In genomic region chr7:27674522-27675221, GRCm38 (mm10) we compare ENCODE assay signal across 8 mouse cellular contexts. TPM values are rescaled to one million over a fixed set of nuclear protein-coding genes. Genes with fewer than 3 reads are reported as not detected.
DNase-seq lines count a peak whose midpoint lies in the region; ATAC-seq and TF ChIP-seq lines count a peak whose summit lies in the region.

Map3k10 (minus strand) TSS chr7:27674598.

- peak; percentile 63 to 71; a peak in 3 of 4 replicates for TF ChIP-seq POLR2A in MEL (IDR thresholded peaks at IDR 0.05; ENCODE audit: control insufficient read depth in 1 of 2, insufficient read depth in 1 of 2, low read depth in 1 of 2, low read length in 2 of 2, poor library complexity in 1 of 2)
- peak; percentile 49; the same call in 1 of the 2 replicates for TF ChIP-seq POLR2A in cerebellum, adult 2 months (IDR thresholded peaks at IDR 0.05; ENCODE audit: borderline replicate concordance, insufficient read depth, low read length)

- no peak for TF ChIP-seq CTCF in MEL (IDR thresholded peaks at IDR 0.05 in 2 of 3, conservative IDR thresholded peaks at IDR 0.05 in 1 of 3; ENCODE audit: control insufficient read depth in 1 of 3, insufficient read depth in 1 of 3, low read depth in 2 of 3, low read length in 3 of 3, poor library complexity in 1 of 3, severe bottlenecking in 1 of 3)
- TF ChIP-seq CTCF in cerebellum, adult 2 months (IDR thresholded peaks at IDR 0.05; ENCODE audit: borderline replicate concordance, insufficient read depth, low read depth, low read length) = no peak
- TF ChIP-seq CTCF in forebrain, postnatal 0 days (IDR thresholded peaks at IDR 0.05; ENCODE audit: low read depth) = no peak; the same call in 1 of the 2 replicates

- H3K4me1 ChIP-seq in MEL (ENCODE audit: control insufficient read depth in 1 of 2, insufficient read depth in 2 of 2, low read length in 2 of 2) = peaks cover 2 to 21% of the 10 kb centered on the region in 2 experiments; a peak in 3 of 4 replicates
- H3K4me1 ChIP-seq in cerebellum, adult 2 months (ENCODE audit: control insufficient read depth, insufficient read depth, low read length) = peaks cover 4% of the 10 kb centered on the region; the same call in 1 of the 2 replicates
- H3K4me1 ChIP-seq in forebrain, postnatal 0 days (ENCODE audit: insufficient read depth) = peaks cover 20% of the 10 kb centered on the region
- H3K4me1 ChIP-seq in lung, embryonic 15.5 days = peaks cover 22% of the 10 kb centered on the region

- TF ChIP-seq EP300 in MEL (IDR thresholded peaks at IDR 0.05; ENCODE audit: low read depth in 1 of 2, low read length in 2 of 2) = no peak

- peak; percentile 97 for ATAC-seq in forebrain, postnatal 0 days
- peak; percentile 97 for ATAC-seq in lung, embryonic 15.5 days (ENCODE audit: borderline replicate concordance, extremely low read depth, low FRiP score, low TSS enrichment)

- peak within 1 kb of the TSS; percentile 100 for H3K27ac ChIP-seq in MEL (ENCODE audit: control insufficient read depth, low read depth, low read length)
- H3K27ac ChIP-seq in cerebellum, adult 2 months (ENCODE audit: insufficient read depth, low read length) = peak within 1 kb of the TSS; percentile 84
- peak within 1 kb of the TSS; percentile 80 for H3K27ac ChIP-seq in forebrain, postnatal 0 days (ENCODE audit: low read depth, low read length)
- H3K27ac ChIP-seq in lung, embryonic 15.5 days = peak within 1 kb of the TSS; percentile 91

- peak; percentile 97 for DNase-seq in MEL (ENCODE audit: low read depth, low spot score)
- peak; percentile 96 to 98 for DNase-seq in cerebellum, adult 2 months
- peak; percentile 98 for DNase-seq in forebrain, postnatal 0 days
- peak; percentile 91 for DNase-seq in heart, postnatal 4 days
- DNase-seq in layer of hippocampus, adult 8-10 months (ENCODE audit: low spot score in 2 of 2) = peak; percentile 93 to 95
- peak; percentile 84 for DNase-seq in ovary, adult 18-20 months (ENCODE audit: low spot score)
- DNase-seq in thymus, postnatal 0 days (ENCODE audit: low spot score) = peak; percentile 95

- H3K9me3 ChIP-seq in MEL (replicated peaks; ENCODE audit: insufficient read depth, low read length) = no peaks in the 10 kb centered on the region
- no peaks in the 10 kb centered on the region for H3K9me3 ChIP-seq in forebrain, postnatal 0 days (ENCODE audit: low read length)
- H3K9me3 ChIP-seq in lung, embryonic 15.5 days = no peaks in the 10 kb centered on the region

- TF ChIP-seq RAD21 in MEL (IDR thresholded peaks at IDR 0.05; ENCODE audit: low read depth, low read length) = no peak

- WGBS in cerebellum, adult 2 months = under 1% methylated on average over 31 of the region's 31 CpGs
- 2% methylated on average over 31 of the region's 31 CpGs for WGBS in forebrain, postnatal 0 days
- WGBS in lung, embryonic 15.5 days = under 1% methylated on average over 31 of the region's 31 CpGs

- peak within 1 kb of the TSS; percentile 97 for H3K4me2 ChIP-seq in forebrain, postnatal 0 days (ENCODE audit: low read depth)
- H3K4me2 ChIP-seq in lung, embryonic 15.5 days = peak within 1 kb of the TSS; percentile 98

- peak within 1 kb of the TSS; percentile 71 to 99 for H3K4me3 ChIP-seq in MEL (ENCODE audit: control insufficient read depth in 1 of 2, insufficient read depth in 1 of 2, low read depth in 2 of 2, low read length in 2 of 2)
- peak within 1 kb of the TSS; percentile 66 for H3K4me3 ChIP-seq in cerebellum, adult 2 months (replicated peaks; ENCODE audit: insufficient read depth, low read depth, low read length)
- H3K4me3 ChIP-seq in forebrain, postnatal 0 days (ENCODE audit: low read depth, low read length) = peak within 1 kb of the TSS; percentile 90
- H3K4me3 ChIP-seq in lung, embryonic 15.5 days = peak within 1 kb of the TSS; percentile 96

- peak within 1 kb of the TSS; percentile 99 for H3K9ac ChIP-seq in MEL (ENCODE audit: control insufficient read depth, low read depth, low read length, poor library complexity, severe bottlenecking)
- H3K9ac ChIP-seq in forebrain, postnatal 0 days = peak within 1 kb of the TSS; percentile 88
- H3K9ac ChIP-seq in lung, embryonic 15.5 days = peak within 1 kb of the TSS; percentile 83

- H3K79me2 ChIP-seq in MEL (ENCODE audit: control insufficient read depth, insufficient read depth, low read length, poor library complexity) = peaks cover 10% of the 10 kb centered on the region

- H3K36me3 ChIP-seq in MEL (ENCODE audit: control insufficient read depth in 1 of 2, insufficient read depth in 2 of 2, low read length in 2 of 2) = peaks cover 0 to 13% of the 10 kb centered on the region in 2 experiments; a peak in 2 of 4 replicates
- peaks cover 10% of the 10 kb centered on the region for H3K36me3 ChIP-seq in forebrain, postnatal 0 days (ENCODE audit: insufficient read depth)
- peaks cover 5% of the 10 kb centered on the region; the same call in 1 of the 2 replicates for H3K36me3 ChIP-seq in lung, embryonic 15.5 days

- no peaks in the 10 kb centered on the region for H3K27me3 ChIP-seq in MEL (ENCODE audit: control insufficient read depth in 1 of 2, insufficient read depth in 2 of 2, low read length in 2 of 2)
- no peaks in the 10 kb centered on the region for H3K27me3 ChIP-seq in cerebellum, adult 2 months (ENCODE audit: control insufficient read depth, insufficient read depth, low read length)
- no peaks in the 10 kb centered on the region for H3K27me3 ChIP-seq in forebrain, postnatal 0 days (ENCODE audit: insufficient read depth, low read length)
- no peaks in the 10 kb centered on the region for H3K27me3 ChIP-seq in lung, embryonic 15.5 days

TF ChIP-seq in MEL, 35 proteins besides CTCF, POLR2A, EP300 and RAD21 (continues in another document):
- TF ChIP-seq GATA1 (IDR thresholded peaks at IDR 0.05; ENCODE audit: low read depth, low read length) (no peak), CHD2 (IDR thresholded peaks at IDR 0.05; ENCODE audit: low read length) (no peak; the same call in 1 of the 2 replicates), MYB (IDR thresholded peaks at IDR 0.05; ENCODE audit: low read depth, low read length) (no peak), USF1 (IDR thresholded peaks at IDR 0.05; ENCODE audit: low read depth, low read length) (0 out of 2 replicates have a peak, but pooled peaks have one; percentile 26), MAFK (IDR thresholded peaks at IDR 0.05; ENCODE audit: borderline replicate concordance, low read depth, low read length) (no peak), POLR2AphosphoS2 (IDR thresholded peaks at IDR 0.05; ENCODE audit: low read length) (0 out of 2 replicates have a peak, but pooled peaks have one; percentile 67), NRF1 (IDR thresholded peaks at IDR 0.05; ENCODE audit: insufficient read depth, low read depth, low read length, poor library complexity, severe bottlenecking) (peak; percentile 4; the same call in 1 of the 2 replicates), BHLHE40 (IDR thresholded peaks at IDR 0.05; ENCODE audit: borderline replicate concordance, low read depth, low read length) (0 out of 2 replicates have a peak, but pooled peaks have one; percentile 0), JUND (IDR thresholded peaks at IDR 0.05; ENCODE audit: low read depth, low read length) (no peak), ZMIZ1 (IDR thresholded peaks at IDR 0.05; ENCODE audit: low read depth, low read length) (0 out of 2 replicates have a peak, but pooled peaks have one; percentile 44), MXI1 (IDR thresholded peaks at IDR 0.05; ENCODE audit: low read depth, low read length) (peak; percentile 66; the same call in 1 of the 2 replicates), ZKSCAN1 (IDR thresholded peaks at IDR 0.05; ENCODE audit: low read depth, low read length) (0 out of 2 replicates have a peak, but pooled peaks have one; percentile 20), USF2 (IDR thresholded peaks at IDR 0.05; ENCODE audit: borderline replicate concordance in 1 of 2, insufficient read depth in 1 of 2, low read depth in 1 of 2, low read length in 2 of 2) (no peak), ETS1 (IDR thresholded peaks at IDR 0.05; ENCODE audit: low read depth, low read length) (no peak), TCF12 (IDR thresholded peaks at IDR 0.05; ENCODE audit: low read depth, low read length) (no peak; the same call in 1 of the 2 replicates), MYC (IDR thresholded peaks at IDR 0.05; ENCODE audit: low read depth, low read length) (peak; percentile 80), MAX (IDR thresholded peaks at IDR 0.05; ENCODE audit: low read length) (peak; percentile 80), E2F4 (IDR thresholded peaks at IDR 0.05; ENCODE audit: borderline replicate concordance, low read depth, low read length) (no peak), MEF2A (IDR thresholded peaks at IDR 0.05; ENCODE audit: extremely low read depth, insufficient replicate concordance, low read depth, low read length, poor library complexity, severe bottlenecking) (no peak), TBP (IDR thresholded peaks at IDR 0.05; ENCODE audit: low read depth, low read length) (peak; percentile 49; the same call in 1 of the 2 replicates), CHD1 (IDR thresholded peaks at IDR 0.05; ENCODE audit: low read depth, low read length) (peak; percentile 83), MAZ (IDR thresholded peaks at IDR 0.05; ENCODE audit: low read depth, low read length) (peak; percentile 94), ZC3H11A (IDR thresholded peaks at IDR 0.05; ENCODE audit: low read depth, low read length) (no peak), HCFC1 (IDR thresholded peaks at IDR 0.05; ENCODE audit: low read depth, low read length) (peak; percentile 94), SIN3A (IDR thresholded peaks at IDR 0.05; ENCODE audit: low read length) (peak; percentile 91), GABPA (IDR thresholded peaks at IDR 0.05; ENCODE audit: low read depth, low read length) (no peak), RCOR1 (IDR thresholded peaks at IDR 0.05; ENCODE audit: low read depth, low read length) (no peak), SMC3 (IDR thresholded peaks at IDR 0.05; ENCODE audit: low read depth, low read length) (no peak), ZNF384 (IDR thresholded peaks at IDR 0.05; ENCODE audit: low read depth, low read length) (no peak)

RNA-seq across cellular contexts. Expression of gene Map3k10, which starts in this region (rescaled TPM):
- total RNA-seq in MEL (2012; rRNA removed) = 22.0 and 24.8 TPM in 2 replicates
- polyA plus RNA-seq in MEL (2012; ENCODE audit: insufficient read depth in 1 of 2, insufficient read length in 2 of 2, low read depth in 1 of 2, low replicate concordance in 2 of 2, missing spikeins in 1 of 2) = 10 to 100 TPM in 1 of 2 experiments, not detected in 1; 33.3 TPM
- polyA plus RNA-seq in cerebellum, adult 2 months (2012; rRNA removed) = 96.7 and 99.4 TPM in 2 replicates
- 117 and 126 TPM in 2 replicates for total RNA-seq in forebrain, postnatal 0 days (2014; rRNA removed)
- 20.8 and 22.5 TPM in 2 replicates for polyA plus RNA-seq in forebrain, postnatal 0 days (2015; fragmentation: Nextera tagmentation; extraction: Ambion mirVana)
- total RNA-seq in heart, postnatal 4 days (2021) = 10 to 100 TPM; 16.7 TPM
- total RNA-seq in layer of hippocampus, adult 8-10 months (2022) = 100 to 1,000 TPM; 140 to 155 (median 146) TPM
- polyA plus RNA-seq in lung, embryonic 15.5 days (2015; fragmentation: Nextera tagmentation; extraction: Ambion mirVana) = 6.9 and 7.6 TPM in 2 replicates
- polyA plus RNA-seq in thymus, postnatal 0 days (2015; fragmentation: Nextera tagmentation; extraction: Ambion mirVana) = 5.2 and 7.2 TPM in 2 replicates

Comparison
In these comparisons a context has a peak if more than half of its experiments do, and no peak if none do; other contexts are left out.
1. Peak in every context shown above with its lines: DNase-seq, ATAC-seq, H3K4me3 ChIP-seq and H3K27ac ChIP-seq.